Mouse (Mus musculus): ENCODE results near the gene Pcdh15.

DNA sequence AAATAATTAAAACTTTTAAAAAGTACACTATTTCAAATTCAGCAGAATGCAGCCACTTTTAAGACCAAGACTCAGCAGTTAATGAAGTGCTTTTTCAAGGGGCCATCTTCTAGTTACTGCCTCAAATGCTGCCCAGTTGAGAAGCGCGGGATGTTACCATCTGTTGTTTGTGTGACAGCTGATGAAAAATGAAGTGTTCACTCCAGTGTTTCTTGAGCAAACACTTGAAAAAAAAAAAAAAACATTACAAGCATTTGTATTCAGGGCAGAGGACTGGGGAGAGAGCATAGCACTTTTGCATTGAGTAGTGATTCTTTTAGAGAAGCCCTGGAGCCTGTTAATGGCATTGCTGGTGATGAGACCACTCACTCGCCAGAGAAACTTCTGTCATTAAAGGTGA is 689.0 kb downstream of the Pcdh15 start:
- TF ChIP-seq ZNF384 (IDR thresholded peaks at IDR 0.05; ENCODE audit: low read depth, low read length) (no peak), MYC (IDR thresholded peaks at IDR 0.05; ENCODE audit: low read depth, low read length) (no peak), MAFK (IDR thresholded peaks at IDR 0.05; ENCODE audit: borderline replicate concordance, low read depth, low read length) (no peak), CTCF (IDR thresholded peaks at IDR 0.05 in 2 of 3, conservative IDR thresholded peaks at IDR 0.05 in 1 of 3; ENCODE audit: control insufficient read depth in 1 of 3, insufficient read depth in 1 of 3, low read depth in 2 of 3, low read length in 3 of 3, poor library complexity in 1 of 3, severe bottlenecking in 1 of 3) (no peak), TCF12 (IDR thresholded peaks at IDR 0.05; ENCODE audit: low read depth, low read length) (no peak), ZKSCAN1 (IDR thresholded peaks at IDR 0.05; ENCODE audit: low read depth, low read length) (no peak)

Measured in MEL (cell line).